Mouse (Mus musculus) neural tube, embryonic 10.5 days (tissue): ENCODE data around the gene Gpr155.

Source experiments
- DNase-seq: peaks from one replicate; pipeline ENCODE4 v3.0.0-alpha.2; 2017; ENCODE audit warnings: low spot score; ENCODE audit errors: extremely low spot score

Gpr155 gene

GRCm38 (mm10) chr2:73387806-73388205, 1.4 kb upstream of the Gpr155 start:
- no peak for DNase-seq

GRCm38 (mm10) chr2:73385641-73386355, 574 bp downstream of the Gpr155 start:
- DNase-seq = peak; percentile 16

GRCm38 (mm10) chr2:73385172-73385571, 1.2 kb downstream of the Gpr155 start:
- no peak for DNase-seq

DNA sequence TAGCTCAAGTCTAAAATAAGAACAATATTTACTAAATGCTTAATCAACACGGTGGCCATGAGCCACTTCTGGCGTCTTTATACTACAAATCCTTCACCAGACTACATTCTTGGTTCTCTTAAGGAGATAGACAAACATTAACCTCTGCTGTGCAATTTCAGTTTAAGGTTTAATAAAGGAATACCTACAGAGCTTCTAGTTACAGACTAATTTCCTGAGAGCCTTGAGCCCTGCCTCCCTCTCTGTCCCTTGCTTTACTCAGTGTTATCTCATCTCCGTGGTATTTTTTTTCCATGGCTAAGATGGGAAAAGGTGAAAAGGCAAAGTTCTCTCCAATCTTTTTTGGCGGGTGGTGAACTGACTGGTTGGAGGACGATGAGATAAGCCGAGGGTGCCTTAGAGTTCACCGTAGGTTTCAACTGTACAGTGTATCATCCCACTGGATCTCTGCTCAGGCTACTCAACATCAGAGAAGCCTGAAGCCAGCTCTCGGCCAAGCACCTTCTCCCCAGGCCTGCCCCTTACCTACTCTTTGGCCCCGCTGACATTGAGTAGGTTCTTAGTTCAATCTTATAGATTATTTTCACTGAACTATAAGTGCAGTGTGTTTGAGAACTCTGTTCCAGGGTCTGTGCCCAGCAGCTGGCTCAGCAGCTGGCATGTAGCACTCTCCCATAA, 5.9 kb downstream of the Gpr155 start:
- no peak for DNase-seq

DNA sequence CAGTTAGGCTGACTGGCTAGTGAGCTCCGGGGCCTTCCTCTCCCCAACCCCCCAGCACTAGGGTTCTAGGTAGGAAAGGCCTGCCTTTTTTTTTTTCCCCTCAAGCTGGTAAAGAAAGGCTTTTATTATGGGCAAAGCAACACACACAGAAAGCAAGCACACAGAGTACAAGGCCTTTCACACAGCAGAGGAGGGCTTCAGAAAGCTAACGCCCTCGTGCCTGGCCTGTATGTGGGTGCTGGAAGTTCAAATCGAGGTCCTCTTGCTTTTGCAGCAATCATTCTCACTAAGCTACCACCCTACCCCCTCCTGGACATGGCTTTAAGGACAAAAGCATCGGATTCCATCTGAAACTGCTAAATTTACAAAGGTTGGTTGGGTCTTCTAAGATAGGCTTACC, 6.7 kb downstream of the Gpr155 start:
- DNase-seq = no peak

DNA sequence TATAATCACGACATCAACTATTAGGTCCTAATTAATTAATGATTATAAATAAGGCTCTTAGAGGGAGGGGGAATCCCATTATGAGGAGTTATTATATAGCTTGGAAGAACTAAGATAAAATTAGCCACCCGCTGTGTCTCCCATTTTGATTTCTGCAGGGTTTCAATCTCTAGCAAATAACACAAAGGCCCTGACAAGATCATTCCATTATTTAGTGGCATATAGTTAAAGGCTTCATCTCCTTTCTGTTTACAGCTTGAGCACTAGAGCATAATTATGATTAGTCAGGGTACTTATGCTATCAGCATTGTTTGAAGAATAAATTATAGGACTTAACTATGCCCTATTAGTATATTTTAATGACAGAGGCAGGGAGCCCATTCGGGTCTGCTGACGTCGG, 8.0 kb downstream of the Gpr155 start:
- no peak for DNase-seq

GRCm38 (mm10) chr2:73371530-73372335, 14.6 kb downstream of the Gpr155 start:
- no peak for DNase-seq

- DNase-seq = no peak
These were observed 22.9 kb downstream of the Gpr155 start for GRCm38 (mm10) chr2:73363448-73363847.

GRCm38 (mm10) chr2:73360536-73360935, 25.8 kb downstream of the Gpr155 start:
- DNase-seq = no peak

DNA sequence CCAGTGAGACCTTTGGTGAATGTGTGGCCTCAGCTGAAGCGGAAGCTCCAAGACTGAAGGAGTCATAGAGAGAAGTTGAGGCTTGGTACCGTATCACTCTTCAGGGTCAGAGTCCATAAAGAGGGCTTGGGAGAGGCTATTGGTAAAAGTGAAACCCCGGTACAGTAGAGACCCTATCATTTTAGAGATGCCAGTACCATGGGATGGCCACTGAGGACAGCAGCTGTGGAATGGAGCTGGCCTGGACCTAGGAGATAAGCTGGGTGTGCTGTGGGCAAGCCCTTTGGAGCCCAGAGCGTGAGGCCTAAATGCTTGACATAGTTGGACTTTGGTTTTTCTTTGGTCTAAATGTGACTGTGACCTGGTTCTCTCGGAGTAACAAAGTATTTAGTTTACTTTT, 26.4 kb downstream of the Gpr155 start:
- no peak for DNase-seq

DNA sequence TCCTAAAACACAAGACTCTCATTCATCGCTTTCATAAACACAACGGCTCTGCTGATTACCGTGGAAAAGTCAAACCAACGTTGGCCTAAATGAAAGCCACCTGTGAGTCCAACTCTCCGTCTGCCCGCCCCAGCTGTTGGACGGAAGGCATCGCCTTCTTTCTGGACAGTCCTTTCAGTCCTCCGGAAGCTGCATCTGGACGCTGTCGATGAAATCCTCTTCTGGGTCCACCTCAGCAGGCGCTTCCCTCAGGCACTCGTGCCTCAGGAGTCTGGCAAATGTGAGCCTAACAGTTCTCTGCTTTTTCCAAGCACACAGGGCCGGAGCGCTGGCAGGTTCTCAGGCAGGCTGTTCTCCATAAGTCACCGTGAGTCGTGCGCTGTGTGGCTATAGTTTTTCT, 29.4 kb downstream of the Gpr155 start:
- DNase-seq = no peak

DNA sequence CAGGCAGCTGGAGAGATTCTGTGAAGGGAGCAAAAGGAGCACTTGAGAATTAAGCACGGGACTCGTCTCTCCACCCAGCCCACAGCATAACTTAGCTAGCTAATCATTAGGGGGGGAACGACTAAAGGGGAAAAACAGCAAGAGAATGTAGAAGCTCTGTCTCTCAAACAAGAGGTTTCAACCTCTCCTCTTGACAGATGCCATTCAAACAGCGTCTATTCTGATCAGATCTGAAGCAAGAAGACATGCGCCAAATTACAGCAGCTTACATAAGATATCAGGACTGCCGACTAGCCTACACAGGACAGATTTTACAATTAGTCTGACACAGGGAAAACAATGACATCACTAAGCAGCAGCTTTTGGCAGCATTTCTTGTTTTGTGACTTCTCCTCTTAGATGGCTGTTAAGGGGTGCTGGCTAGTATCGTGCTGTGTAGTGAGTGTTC, 34.4 kb downstream of the Gpr155 start:
- no peak for DNase-seq

DNA sequence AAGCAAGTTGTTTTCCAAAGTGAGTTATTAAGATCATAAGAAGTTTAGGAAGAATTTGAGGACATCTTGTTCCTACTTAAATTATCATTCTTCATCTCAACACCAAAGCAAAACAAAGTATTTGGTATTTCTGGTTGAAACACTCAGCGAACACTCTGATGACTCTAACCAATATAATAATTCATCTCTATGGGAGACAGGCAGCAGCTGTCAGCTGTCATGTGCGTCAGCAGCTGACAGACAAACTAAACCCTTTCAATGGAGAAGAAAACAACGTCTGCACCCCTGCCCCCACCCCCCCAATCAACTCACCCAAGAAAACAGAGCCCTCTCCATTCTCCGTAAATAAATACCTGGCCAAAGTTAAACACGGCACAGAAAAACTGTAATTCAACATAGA, 34.9 kb downstream of the Gpr155 start:
- no peak for DNase-seq

DNA sequence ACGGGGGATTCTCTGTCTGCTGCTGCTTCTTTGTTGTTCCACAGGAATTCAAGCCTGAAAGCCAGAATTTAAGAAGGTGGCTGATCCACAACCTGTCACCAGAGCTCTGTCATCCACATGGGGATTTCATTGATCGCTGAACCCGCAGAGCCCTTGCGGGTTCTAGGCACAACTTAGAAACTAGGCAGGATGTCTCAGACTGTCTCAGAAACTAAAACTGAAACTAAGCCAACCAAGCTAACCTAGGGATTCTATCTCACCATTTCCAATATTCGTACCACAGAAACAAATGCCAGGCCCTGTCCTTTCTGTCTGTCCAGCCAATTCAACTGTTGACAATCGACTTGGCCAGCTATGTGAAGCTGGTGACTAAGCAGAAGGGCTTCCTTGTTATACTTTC, 38.2 kb downstream of the Gpr155 start:
- no peak for DNase-seq

DNA sequence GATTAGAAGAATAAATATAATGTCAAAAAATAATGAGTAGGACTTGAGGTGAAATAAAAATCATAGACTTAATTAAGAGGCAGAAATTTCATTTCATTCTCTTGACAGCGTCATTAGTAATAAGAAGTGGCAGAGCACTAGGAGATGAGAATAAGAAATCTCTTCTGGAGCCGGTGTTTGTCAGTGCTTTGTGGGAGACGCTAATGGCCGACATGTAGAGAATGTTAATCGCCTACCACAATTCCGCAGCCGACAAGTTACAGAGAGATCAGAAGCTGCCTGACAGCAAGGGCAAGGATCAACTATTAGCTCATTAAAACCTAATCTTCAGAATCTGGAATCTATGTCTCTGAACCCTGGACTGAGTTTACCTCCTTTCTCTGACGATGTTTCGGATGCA, 38.6 kb downstream of the Gpr155 start:
- no peak for DNase-seq

DNA sequence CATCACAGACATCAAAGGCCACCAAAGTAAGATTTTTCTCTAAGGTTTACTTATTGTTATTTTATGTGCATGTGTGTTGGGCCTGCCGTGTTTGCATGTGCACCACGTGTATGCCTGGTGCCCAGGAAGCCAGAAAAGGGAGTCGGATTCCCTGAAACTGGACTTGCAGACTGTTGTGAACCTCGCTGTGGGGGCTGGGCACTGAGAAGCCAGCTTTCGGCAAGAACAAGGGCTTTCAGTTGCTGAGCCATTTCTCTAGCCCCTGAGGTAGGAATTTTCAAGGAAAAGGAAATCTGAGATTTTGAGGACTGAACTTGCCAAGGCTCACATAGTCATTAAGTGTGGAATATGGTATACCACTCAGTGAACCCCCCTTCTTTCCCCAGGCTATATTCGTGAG, 39.2 kb downstream of the Gpr155 start:
- no peak for DNase-seq

- no peak for DNase-seq
These were observed 39.9 kb downstream of the Gpr155 start for GRCm38 (mm10) chr2:73346345-73347086.

GRCm38 (mm10) chr2:73345204-73345603, 41.2 kb downstream of the Gpr155 start:
- no peak for DNase-seq

DNA sequence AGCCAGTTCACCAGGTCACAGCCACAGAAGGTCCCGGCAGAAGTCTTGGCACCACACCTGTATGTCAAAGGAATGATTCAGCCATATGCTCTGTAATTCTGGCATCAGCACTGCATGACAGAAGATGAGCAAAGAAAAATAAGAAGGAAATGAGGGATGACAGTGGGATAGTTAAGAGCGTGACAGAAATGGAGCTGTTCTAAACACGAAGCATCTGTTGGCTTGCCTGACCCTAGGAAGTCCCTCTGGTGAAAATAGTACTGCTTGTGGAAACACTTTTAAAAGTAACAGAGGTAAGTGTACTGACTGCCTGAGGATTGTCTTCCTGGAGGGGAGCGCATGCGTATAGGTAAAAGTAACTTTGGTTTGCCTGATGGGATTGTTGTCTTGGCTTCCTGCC, 42.7 kb downstream of the Gpr155 start:
- no peak for DNase-seq

DNA sequence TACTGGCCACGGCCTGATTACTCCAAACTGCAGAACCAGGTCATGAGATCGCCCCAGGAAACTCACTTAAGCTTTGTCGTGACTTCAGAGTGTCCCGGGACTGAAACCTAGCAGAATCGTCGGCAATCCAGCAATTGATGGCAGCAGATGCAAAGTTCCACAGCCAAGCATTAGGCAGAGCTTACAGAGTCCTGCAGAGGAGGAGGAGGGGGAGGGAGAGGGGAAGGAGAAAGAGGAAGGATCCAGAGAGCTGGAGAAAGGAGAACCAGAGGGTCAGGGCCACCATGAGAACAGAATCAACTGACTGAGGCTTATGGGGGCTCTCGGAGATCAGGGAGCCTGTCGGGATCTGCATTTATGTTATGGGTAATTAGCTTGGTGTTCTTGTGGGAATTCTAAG, 48.0 kb downstream of the Gpr155 start:
- DNase-seq = no peak

GRCm38 (mm10) chr2:73335949-73336348, 50.4 kb downstream of the Gpr155 start:
- no peak for DNase-seq

DNA sequence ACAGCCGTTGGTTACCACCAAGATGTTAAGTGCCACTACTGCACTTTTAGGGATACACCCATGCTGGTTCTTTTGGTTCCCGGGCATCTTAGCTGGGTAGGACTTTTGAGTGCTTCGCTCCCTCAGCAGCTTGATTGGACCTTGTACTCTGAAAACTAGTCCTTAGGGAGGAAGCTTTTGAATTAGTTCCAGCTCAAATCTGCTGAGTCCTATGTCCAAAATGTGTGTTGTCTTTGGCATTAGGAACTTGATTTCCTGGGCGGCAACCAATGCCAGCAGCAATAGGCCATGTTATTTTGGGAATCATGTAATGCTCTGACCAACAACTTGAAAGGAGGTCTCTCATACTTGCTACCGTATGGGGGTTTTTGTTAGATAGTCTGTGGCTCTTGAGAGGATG, 60.5 kb downstream of the Gpr155 start:
- DNase-seq = no peak
